Mouse (Mus musculus) neural tube, embryonic 11.5 days (tissue): ENCODE data around the gene Ccdc191. TPM values are rescaled to one million over a fixed set of nuclear protein-coding genes. Genes with fewer than 3 reads are reported as not detected.

ENCODE experiments used
- ATAC-seq: fragments of 200-750 bp; cut with Nextera tagmentation; 2 replicates; pipeline ENCODE4 v1.8.0; 2017; ENCODE audit warnings: moderate number of reproducible peaks, mild to moderate bottlenecking, moderate TSS enrichment, moderate library complexity; ENCODE audit not compliant: insufficient read depth, low FRiP score, low TSS enrichment
- DNase-seq: peaks from one replicate; pipeline ENCODE4 v3.0.0-alpha.2; 2015; ENCODE audit warnings: low spot score
- H3K27ac ChIP-seq: fragments of 300-500 bp; sonication (generic); 2 replicates; pipeline ENCODE4 v1.5.1; 2014; ENCODE audit warnings: low read depth, mild to moderate bottlenecking, low read length
- H3K27me3 ChIP-seq: fragments of 300-500 bp; sonication (generic); 2 replicates; pipeline ENCODE4 v1.6.1; 2014; ENCODE audit warnings: mild to moderate bottlenecking, low read length, mixed read lengths; ENCODE audit not compliant: control insufficient read depth, insufficient read depth
- H3K36me3 ChIP-seq: fragments of 300-500 bp; sonication (generic); 2 replicates; pipeline ENCODE4 v1.6.1; 2014; ENCODE audit warnings: mild to moderate bottlenecking, low read length, moderate library complexity, mixed read lengths; ENCODE audit not compliant: control insufficient read depth, insufficient read depth
- H3K4me1 ChIP-seq: fragments of 300-500 bp; sonication (generic); 2 replicates; pipeline ENCODE4 v1.6.1; 2014; ENCODE audit warnings: low read length, mixed read lengths; ENCODE audit not compliant: control insufficient read depth, insufficient read depth
- H3K4me2 ChIP-seq: fragments of 300-500 bp; sonication (generic); 2 replicates; pipeline ENCODE4 v1.6.1; 2014; ENCODE audit warnings: low read depth, mild to moderate bottlenecking, moderate library complexity
- H3K4me3 ChIP-seq: fragments of 300-500 bp; sonication (generic); 2 replicates; pipeline ENCODE4 v1.5.1; 2014; ENCODE audit warnings: low read depth, low read length
- H3K9ac ChIP-seq: fragments of 300-500 bp; sonication (generic); 2 replicates; pipeline ENCODE4 v1.6.1; 2014; ENCODE audit warnings: mild to moderate bottlenecking, low read length
- H3K9me3 ChIP-seq: fragments of 300-500 bp; sonication (generic); 2 replicates; pipeline ENCODE4 v1.6.1; 2016; ENCODE audit warnings: low read length; ENCODE audit not compliant: control insufficient read depth
- WGBS: fragments of 180-500 bp; shearing (Covaris S2); extraction: QIAGEN DNeasy Blood & Tissue Kit; methylation state at CpG from one replicate; pipeline ENCODE4 v1.1.7; 2014; 5-methylcytosine and 5-hydroxymethylcytosine counted together
- polyA plus RNA-seq: library from polyadenylated mRNA; unstranded; fragments of >200 nt; fragmentation: Nextera tagmentation; extraction: Ambion mirVana; gene quantifications from 2 replicates; pipeline ENCODE4 v1.2.1, GENCODE M21; 2014

The Ccdc191 gene
- polyA plus RNA-seq, 1 experiment from 2014 or later, result 11.3 TPM

DNA sequence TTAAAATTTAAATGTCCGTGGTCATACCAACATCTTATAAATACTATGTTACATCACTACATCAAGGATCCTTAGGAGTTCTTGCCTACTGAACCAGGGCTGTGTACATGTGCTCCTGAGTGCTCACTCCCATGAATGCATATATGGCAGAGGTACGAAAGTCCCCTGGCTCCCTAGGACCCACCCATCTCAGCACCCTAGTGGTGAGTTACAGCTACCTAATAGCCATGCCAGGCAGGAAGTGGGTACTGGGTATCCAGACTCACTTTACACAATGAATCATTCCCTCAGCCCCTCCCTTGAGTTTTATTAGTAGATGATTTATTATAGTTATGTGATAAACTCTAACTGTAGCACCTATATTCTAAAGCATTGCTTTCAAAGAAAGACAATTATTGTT is 7.3 kb upstream of the Ccdc191 start:
- H3K9me3 ChIP-seq, result no peaks in the 10 kb centered on the region
- H3K36me3 ChIP-seq, result no peaks in the 10 kb centered on the region
- no peak overlapping the region for H3K4me2 ChIP-seq
- H3K9ac ChIP-seq, result no peak overlapping the region
- WGBS, result 90% methylated on average over 2 of the region's 2 CpGs
- H3K4me3 ChIP-seq, result no peak overlapping the region
- ATAC-seq (no peak), DNase-seq (no peak)
- H3K27me3 ChIP-seq, result no peaks in the 10 kb centered on the region
- no peaks in the 10 kb centered on the region for H3K4me1 ChIP-seq
- no peak overlapping the region for H3K27ac ChIP-seq

DNA sequence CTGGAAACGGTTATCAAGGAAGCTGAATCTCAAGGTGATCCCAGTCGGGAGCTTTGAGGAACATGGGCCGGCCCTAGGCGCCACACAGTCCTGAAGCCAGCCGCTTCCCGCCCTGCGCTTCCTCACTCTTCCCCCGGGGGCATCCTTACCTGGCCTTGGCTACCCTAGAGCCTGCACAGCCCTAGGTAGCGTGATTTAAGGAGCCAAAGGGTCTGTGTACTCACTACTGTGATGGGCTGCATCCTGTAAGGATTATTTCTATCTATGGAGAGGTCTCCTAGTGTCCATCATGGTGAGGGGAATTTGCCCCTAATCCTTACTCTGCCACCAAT is 371 bp downstream of the Ccdc191 start:
- WGBS, result under 1% methylated on average over 9 of the region's 9 CpGs
- H3K4me1 ChIP-seq, result no peaks in the 10 kb centered on the region
- no peak overlapping the region for H3K27ac ChIP-seq

DNA sequence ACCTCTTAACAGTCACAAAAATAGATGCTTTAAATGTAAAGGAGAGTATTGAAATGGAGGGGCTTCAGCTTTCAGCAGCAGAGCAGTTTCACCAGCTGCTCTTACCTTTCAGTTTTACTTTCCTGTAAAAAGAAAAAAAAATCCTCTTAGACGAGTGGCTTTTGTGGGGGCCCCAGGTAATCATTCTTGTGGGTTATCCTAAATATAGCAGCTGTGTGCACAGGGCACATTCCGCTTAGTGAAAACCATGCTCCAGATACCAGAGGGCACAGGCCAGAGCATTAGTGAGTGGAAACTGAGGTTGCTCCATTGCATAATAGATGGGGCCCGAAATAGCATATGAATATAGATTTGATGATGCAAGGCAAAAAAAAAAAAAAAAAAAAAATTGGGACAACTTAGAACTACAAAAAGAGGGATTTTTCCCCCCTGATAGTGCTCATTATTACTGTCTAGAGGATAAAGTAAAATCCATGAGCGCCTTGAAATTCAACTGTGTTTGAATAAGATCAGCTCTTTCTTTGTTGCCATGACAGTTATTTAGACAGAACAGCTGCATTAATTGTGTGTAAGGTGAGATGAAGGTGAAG is 1.2 kb downstream of the Ccdc191 start:
- WGBS, result 89% methylated on average over 4 of the region's 4 CpGs
- no peaks in the 10 kb centered on the region for H3K27me3 ChIP-seq
- no peak overlapping the region; the same call in 1 of the 2 replicates for H3K4me3 ChIP-seq
- H3K27ac ChIP-seq, result no peak overlapping the region
- no peaks in the 10 kb centered on the region for H3K9me3 ChIP-seq
- H3K4me1 ChIP-seq, result no peaks in the 10 kb centered on the region
- no peak for DNase-seq
- no peak for ATAC-seq
- peak overlapping the region; percentile 62; the same call in 1 of the 2 replicates for H3K4me2 ChIP-seq
- H3K9ac ChIP-seq, result no peak overlapping the region
- no peaks in the 10 kb centered on the region for H3K36me3 ChIP-seq

More for the DNA sequence above, 371 bp downstream of the Ccdc191 start:
- no peaks in the 10 kb centered on the region for H3K36me3 ChIP-seq
- DNase-seq, result no peak
- peak; percentile 95 for ATAC-seq
- H3K9ac ChIP-seq, result peak overlapping the region; percentile 78
- no peaks in the 10 kb centered on the region for H3K27me3 ChIP-seq
- H3K4me2 ChIP-seq, result peak overlapping the region; percentile 62
- H3K4me3 ChIP-seq, result peak overlapping the region; percentile 63
- no peaks in the 10 kb centered on the region for H3K9me3 ChIP-seq

DNA sequence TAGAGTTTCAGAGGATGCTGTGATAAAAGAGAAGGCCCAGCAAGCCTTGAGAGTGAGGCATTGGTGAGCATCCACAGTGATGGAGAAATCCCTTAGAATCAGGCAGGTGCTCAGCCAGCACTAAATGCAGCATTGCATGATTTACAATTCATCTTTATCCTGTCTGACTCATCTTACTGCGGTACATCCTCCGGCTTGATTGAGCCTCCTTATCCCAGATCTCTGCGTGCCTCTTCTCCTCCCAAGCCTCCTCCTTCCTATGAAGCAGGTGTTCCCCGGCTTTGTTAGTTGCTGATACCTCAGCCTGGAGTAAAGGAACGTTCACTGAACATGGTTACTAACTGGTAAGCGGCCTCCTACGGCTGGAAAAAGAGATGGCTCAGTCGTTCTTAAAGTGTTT is 4.9 kb downstream of the Ccdc191 start:
- no peak overlapping the region for H3K4me3 ChIP-seq
- 90% methylated on average over 8 of the region's 8 CpGs for WGBS
- no peaks in the 10 kb centered on the region for H3K4me1 ChIP-seq
- H3K27me3 ChIP-seq, result no peaks in the 10 kb centered on the region
- no peak for DNase-seq
- H3K4me2 ChIP-seq, result no peak overlapping the region
- no peak overlapping the region for H3K9ac ChIP-seq
- no peak for ATAC-seq
- no peak overlapping the region for H3K27ac ChIP-seq
- no peaks in the 10 kb centered on the region for H3K9me3 ChIP-seq
- no peaks in the 10 kb centered on the region for H3K36me3 ChIP-seq

DNA sequence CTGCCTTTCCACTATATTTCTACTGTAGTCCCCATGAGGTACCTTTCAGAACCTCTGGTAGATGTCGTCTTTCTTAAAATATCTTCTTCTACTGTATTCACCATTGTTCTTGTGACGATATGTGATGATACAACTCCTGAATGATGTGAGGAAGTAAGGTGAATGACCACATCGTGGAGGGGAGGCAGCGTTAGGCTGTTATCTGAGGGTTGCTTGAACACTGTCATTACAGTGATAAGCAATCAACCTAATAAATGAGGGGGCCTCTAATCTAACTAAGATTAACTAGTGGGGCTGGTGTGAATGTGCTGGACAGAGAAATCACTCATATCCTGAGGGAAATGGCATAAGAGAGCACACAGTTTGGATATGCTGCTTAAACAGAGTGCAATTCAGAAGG is 10.5 kb downstream of the Ccdc191 start:
- no peak for DNase-seq
- no peak overlapping the region for H3K9ac ChIP-seq

DNA sequence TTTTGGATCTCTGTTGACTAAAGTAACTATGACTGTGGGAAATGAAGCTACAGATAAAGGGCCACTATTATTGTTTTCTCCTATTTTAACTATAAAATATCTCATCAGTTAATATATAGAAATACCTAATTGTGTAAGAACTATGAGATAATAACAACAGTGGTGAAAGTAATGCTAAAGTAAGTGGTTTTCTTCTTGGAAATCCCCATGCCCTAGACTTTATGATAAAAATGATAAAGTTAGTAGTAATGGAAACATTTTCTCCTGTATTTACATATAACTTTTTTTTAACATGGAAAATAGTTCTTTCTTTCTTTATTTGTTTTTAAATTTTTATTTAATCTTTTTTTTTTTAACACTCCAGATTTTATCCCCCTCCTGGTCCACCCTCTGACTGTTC is 11.0 kb downstream of the Ccdc191 start:
- Histone ChIP-seq H3K4me1 (no peaks in the 10 kb centered on the region), H3K4me3 (no peak overlapping the region), H3K27me3 (no peaks in the 10 kb centered on the region), H3K36me3 (no peaks in the 10 kb centered on the region), H3K4me2 (no peak overlapping the region), H3K9me3 (no peaks in the 10 kb centered on the region), H3K27ac (no peak overlapping the region), H3K9ac (no peak overlapping the region)
- DNase-seq (no peak), ATAC-seq (no peak)

More for the DNA sequence above, 10.5 kb downstream of the Ccdc191 start:
- WGBS, result 96% methylated on average over 4 of the region's 4 CpGs
- Histone ChIP-seq H3K4me2 (no peak overlapping the region), H3K36me3 (no peaks in the 10 kb centered on the region), H3K9me3 (no peaks in the 10 kb centered on the region), H3K4me1 (no peaks in the 10 kb centered on the region), H3K4me3 (no peak overlapping the region), H3K27ac (no peak overlapping the region), H3K27me3 (no peaks in the 10 kb centered on the region)
- ATAC-seq, result no peak

DNA sequence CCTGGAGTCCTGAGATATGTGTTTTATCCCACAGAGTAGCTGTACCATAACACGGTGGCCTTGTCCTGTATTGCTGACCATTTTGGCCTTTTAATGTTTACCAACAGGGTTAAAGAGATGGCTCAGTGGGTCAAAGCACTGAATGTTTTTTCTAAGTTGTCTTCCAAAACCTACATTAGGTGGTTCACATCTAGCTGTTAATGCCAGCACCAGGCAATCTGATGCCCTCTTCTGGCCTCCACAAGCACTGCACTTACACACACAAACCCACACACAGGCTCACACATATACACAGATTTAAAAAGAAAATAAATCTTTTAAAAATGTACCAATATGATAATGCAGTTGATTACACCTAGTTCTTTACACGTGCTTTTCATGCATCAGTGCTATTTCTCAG is 19.3 kb downstream of the Ccdc191 start:
- no peak overlapping the region for H3K4me3 ChIP-seq
- ATAC-seq (no peak), DNase-seq (no peak)
- H3K4me2 ChIP-seq, result no peak overlapping the region
- 86% methylated on average over 2 of the region's 2 CpGs for WGBS
- no peaks in the 10 kb centered on the region; the same call in 1 of the 2 replicates for H3K36me3 ChIP-seq
- H3K9me3 ChIP-seq, result no peaks in the 10 kb centered on the region
- no peak overlapping the region for H3K9ac ChIP-seq
- H3K4me1 ChIP-seq, result no peaks in the 10 kb centered on the region
- no peak overlapping the region for H3K27ac ChIP-seq
- no peaks in the 10 kb centered on the region for H3K27me3 ChIP-seq

DNA sequence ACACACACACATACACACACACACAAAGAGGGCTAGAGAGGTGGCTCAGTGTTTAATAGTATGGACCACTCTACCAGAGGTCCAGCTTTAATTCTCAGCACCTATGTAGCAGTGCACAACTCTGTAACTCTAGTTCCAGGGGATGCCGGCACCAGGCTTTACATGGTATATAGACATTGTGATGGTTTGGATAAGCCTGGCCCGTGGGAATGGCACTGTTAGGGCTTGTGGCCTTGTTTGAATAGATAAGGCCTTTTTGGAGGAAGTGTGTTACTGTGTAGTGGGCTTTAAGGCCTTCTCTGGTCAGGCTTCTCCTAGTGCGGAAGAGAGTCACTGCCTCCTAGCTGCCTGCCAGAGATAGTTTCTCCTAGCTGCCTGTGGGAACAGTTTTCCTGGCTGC is 29.3 kb downstream of the Ccdc191 start:
- no peaks in the 10 kb centered on the region for H3K27me3 ChIP-seq
- H3K36me3 ChIP-seq, result no peaks in the 10 kb centered on the region
- no peak overlapping the region for H3K27ac ChIP-seq
- H3K9me3 ChIP-seq, result no peaks in the 10 kb centered on the region
- no peak overlapping the region for H3K4me2 ChIP-seq
- no peaks in the 10 kb centered on the region for H3K4me1 ChIP-seq
- WGBS, result 89% methylated on average over 3 of the region's 3 CpGs
- no peak overlapping the region for H3K9ac ChIP-seq
- no peak overlapping the region for H3K4me3 ChIP-seq
- no peak for DNase-seq
- ATAC-seq, result no peak

DNA sequence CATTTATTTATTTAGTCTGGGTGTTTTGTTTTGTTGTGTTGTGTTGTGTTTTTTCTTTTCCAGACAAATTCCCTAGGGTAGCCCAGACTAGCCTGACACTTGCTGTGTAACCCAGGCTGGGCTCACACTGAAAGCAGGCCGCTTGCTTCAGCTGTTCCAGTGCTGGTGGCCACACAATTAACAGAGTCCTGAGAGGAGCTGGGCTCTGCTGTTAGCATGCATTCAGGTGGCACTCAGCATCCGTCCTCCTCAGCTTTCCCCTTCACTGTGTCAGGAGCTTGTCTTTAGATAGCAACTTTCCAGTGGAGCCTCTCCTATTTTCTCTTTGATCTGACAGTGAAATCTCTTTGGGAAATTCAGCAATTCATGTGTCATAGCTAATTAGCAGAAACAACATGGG is 32.4 kb downstream of the Ccdc191 start:
- Histone ChIP-seq H3K27me3 (no peaks in the 10 kb centered on the region), H3K4me3 (no peak overlapping the region), H3K4me1 (no peaks in the 10 kb centered on the region), H3K4me2 (no peak overlapping the region), H3K36me3 (no peaks in the 10 kb centered on the region), H3K27ac (no peak overlapping the region), H3K9ac (no peak overlapping the region), H3K9me3 (no peaks in the 10 kb centered on the region)
- no peak for DNase-seq
- 73% methylated on average over 2 of the region's 2 CpGs for WGBS
- no peak for ATAC-seq
